Mouse (Mus musculus): ENCODE data around the gene Rell1.

DNA sequence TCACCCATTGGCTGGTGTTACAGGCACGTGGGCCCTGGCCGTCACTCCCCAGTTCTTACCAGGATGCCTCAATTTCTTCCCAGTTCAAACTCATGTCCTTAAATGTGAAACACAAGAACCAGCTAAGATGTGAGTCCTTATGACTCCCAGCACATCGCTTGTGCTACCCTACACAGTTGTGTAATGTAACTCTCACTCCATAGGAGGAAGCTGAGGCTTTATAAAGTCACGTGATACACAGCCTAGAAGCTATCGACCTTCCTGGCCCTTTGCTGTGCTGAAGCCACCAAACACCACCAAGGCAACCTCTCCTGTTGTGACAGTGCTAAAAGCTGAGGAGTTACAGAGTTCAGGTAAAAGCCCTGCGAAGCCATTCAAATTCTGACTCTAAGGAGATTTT, 33.1 kb downstream of the Rell1 start:
- no peak for TF ChIP-seq POLR2A (IDR thresholded peaks at IDR 0.05; ENCODE audit: insufficient read depth, low read depth, low read length)
- no peak for TF ChIP-seq CTCF (IDR thresholded peaks at IDR 0.05)
- TF ChIP-seq EP300 (IDR thresholded peaks at IDR 0.05; ENCODE audit: insufficient read depth, low read depth, low read length), result no peak
